Mouse (Mus musculus): ENCODE data around the gene Fam107a. TPM values are rescaled to one million over a fixed set of nuclear protein-coding genes. Genes with fewer than 3 reads are reported as not detected.

Fam107a gene
- 7.8 TPM in 2 replicates for polyA plus RNA-seq (2015; fragmentation: Nextera tagmentation; extraction: Ambion mirVana)

- H3K36me3 ChIP-seq (ENCODE audit: insufficient read depth, low read length): no peaks in the 10 kb centered on the region
- peak within 1 kb of the TSS; percentile 46 for H3K4me2 ChIP-seq (replicated peaks; ENCODE audit: low read depth, low read length)
- 0 out of 2 replicates have a peak within 1 kb of the TSS, but pooled peaks have one; percentile 2 for H3K27ac ChIP-seq (ENCODE audit: low read length)
- H3K9ac ChIP-seq (replicated peaks; ENCODE audit: low read length): peak within 1 kb of the TSS; percentile 48
- peak within 1 kb of the TSS; percentile 26 for H3K4me3 ChIP-seq (ENCODE audit: low read length)
- peak; percentile 72 for ATAC-seq (ENCODE audit: low FRiP score, low TSS enrichment)
- H3K27me3 ChIP-seq (ENCODE audit: insufficient read depth, low read length): peaks cover 16% of the 10 kb centered on the region
- 11% methylated on average over 41 of the region's 41 CpGs for WGBS
- H3K9me3 ChIP-seq (ENCODE audit: low read length): no peaks in the 10 kb centered on the region
- peaks cover 25% of the 10 kb centered on the region for H3K4me1 ChIP-seq (ENCODE audit: insufficient read depth, low read length)
These were observed at the start of gene Fam107a for GRCm38 (mm10) chr14:8317194-8318097. Gene Fam107a (minus strand): TSS chr14:8318023.

DNA sequence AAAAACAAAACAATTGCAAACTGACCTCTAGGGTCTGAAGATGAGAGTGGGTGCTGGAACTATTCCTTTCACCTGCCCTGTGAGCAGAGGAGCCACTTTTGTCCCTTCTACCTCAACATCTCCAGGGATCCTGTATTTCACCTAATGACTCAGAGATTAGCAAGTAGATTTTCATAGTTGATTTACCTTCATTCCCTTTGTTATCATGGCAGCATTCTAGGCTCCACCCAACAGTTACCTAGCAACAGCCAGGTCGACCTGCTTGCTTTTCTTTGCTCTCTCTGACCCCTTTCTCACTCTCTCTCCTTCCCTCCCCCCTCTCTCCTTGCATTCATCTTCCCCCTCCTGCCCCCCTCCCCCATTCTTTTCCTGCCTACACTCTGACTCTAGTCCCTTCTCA, 49.3 kb upstream of the Fam107a start:
- no peak overlapping the region for H3K4me3 ChIP-seq (ENCODE audit: low read length)
- no peak overlapping the region for H3K4me2 ChIP-seq (replicated peaks; ENCODE audit: low read depth, low read length)
- H3K9me3 ChIP-seq (ENCODE audit: low read length): no peaks in the 10 kb centered on the region
- H3K4me1 ChIP-seq (ENCODE audit: insufficient read depth, low read length): peaks cover 20% of the 10 kb centered on the region
- no peak for ATAC-seq (ENCODE audit: low FRiP score, low TSS enrichment)
- no peak overlapping the region for H3K9ac ChIP-seq (replicated peaks; ENCODE audit: low read length)
- no peak overlapping the region for H3K27ac ChIP-seq (ENCODE audit: low read length)
- H3K36me3 ChIP-seq (ENCODE audit: insufficient read depth, low read length): no peaks in the 10 kb centered on the region
- H3K27me3 ChIP-seq (ENCODE audit: insufficient read depth, low read length): no peaks in the 10 kb centered on the region
- WGBS: 0% methylated on average over 1 of the region's 1 CpGs

GRCm38 (mm10) chr14:8365833-8366232, 48.0 kb upstream of the Fam107a start:
- no peak for ATAC-seq (ENCODE audit: low FRiP score, low TSS enrichment)
- H3K36me3 ChIP-seq (ENCODE audit: insufficient read depth, low read length): no peaks in the 10 kb centered on the region
- no peak overlapping the region for H3K9ac ChIP-seq (replicated peaks; ENCODE audit: low read length)
- no peak overlapping the region for H3K4me3 ChIP-seq (ENCODE audit: low read length)
- no peaks in the 10 kb centered on the region for H3K27me3 ChIP-seq (ENCODE audit: insufficient read depth, low read length)
- 76% methylated on average over 6 of the region's 6 CpGs for WGBS
- H3K4me1 ChIP-seq (ENCODE audit: insufficient read depth, low read length): peaks cover 20% of the 10 kb centered on the region
- no peaks in the 10 kb centered on the region for H3K9me3 ChIP-seq (ENCODE audit: low read length)
- no peak overlapping the region for H3K27ac ChIP-seq (ENCODE audit: low read length)
- H3K4me2 ChIP-seq (replicated peaks; ENCODE audit: low read depth, low read length): no peak overlapping the region

- Histone ChIP-seq H3K4me2 (replicated peaks; ENCODE audit: low read depth, low read length) (no peak overlapping the region), H3K9me3 (ENCODE audit: low read length) (no peaks in the 10 kb centered on the region), H3K4me1 (ENCODE audit: insufficient read depth, low read length) (0 out of 2 replicates have a peak, but pooled peaks cover 3% of the 10 kb centered on the region), H3K36me3 (ENCODE audit: insufficient read depth, low read length) (no peaks in the 10 kb centered on the region), H3K9ac (replicated peaks; ENCODE audit: low read length) (no peak overlapping the region), H3K27ac (ENCODE audit: low read length) (no peak overlapping the region), H3K27me3 (ENCODE audit: insufficient read depth, low read length) (no peaks in the 10 kb centered on the region), H3K4me3 (ENCODE audit: low read length) (no peak overlapping the region)
- ATAC-seq (ENCODE audit: low FRiP score, low TSS enrichment): 0 out of 2 replicates have a peak, but pooled peaks have one; percentile 7
- WGBS: 74% methylated on average over 9 of the region's 9 CpGs
These were observed 39.0 kb upstream of the Fam107a start for GRCm38 (mm10) chr14:8356836-8357235.

- Histone ChIP-seq H3K9me3 (ENCODE audit: low read length) (no peaks in the 10 kb centered on the region), H3K27me3 (ENCODE audit: insufficient read depth, low read length) (no peaks in the 10 kb centered on the region), H3K27ac (ENCODE audit: low read length) (no peak overlapping the region), H3K4me1 (ENCODE audit: insufficient read depth, low read length) (0 out of 2 replicates have a peak, but pooled peaks cover 3% of the 10 kb centered on the region), H3K4me2 (replicated peaks; ENCODE audit: low read depth, low read length) (no peak overlapping the region), H3K4me3 (ENCODE audit: low read length) (no peak overlapping the region), H3K9ac (replicated peaks; ENCODE audit: low read length) (no peak overlapping the region), H3K36me3 (ENCODE audit: insufficient read depth, low read length) (no peaks in the 10 kb centered on the region)
- peak; percentile 92 for ATAC-seq (ENCODE audit: low FRiP score, low TSS enrichment)
- WGBS: 30% methylated on average over 6 of the region's 6 CpGs
These were observed 38.2 kb upstream of the Fam107a start for GRCm38 (mm10) chr14:8355999-8356501.

DNA sequence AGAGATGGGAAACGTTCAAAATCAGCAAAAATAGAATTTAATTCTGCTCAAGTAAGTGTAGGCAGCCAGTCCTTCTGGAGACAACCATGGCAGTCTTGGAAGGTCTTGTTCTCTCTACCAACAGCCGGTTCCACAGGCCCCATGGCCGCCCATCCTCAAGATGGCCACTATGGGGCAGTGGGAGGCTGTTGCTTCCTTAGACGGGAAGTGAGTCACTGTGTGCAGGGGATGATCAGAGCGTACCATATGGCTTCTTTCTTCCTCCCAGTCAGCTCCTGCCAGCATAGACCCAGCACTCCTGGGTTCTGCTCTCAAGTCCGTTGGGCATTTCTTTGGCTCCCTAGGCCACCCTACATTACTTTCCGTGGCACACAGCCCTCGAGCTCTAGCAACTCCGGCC, 31.1 kb upstream of the Fam107a start:
- H3K27me3 ChIP-seq (ENCODE audit: insufficient read depth, low read length): no peaks in the 10 kb centered on the region
- no peak overlapping the region for H3K4me2 ChIP-seq (replicated peaks; ENCODE audit: low read depth, low read length)
- no peak for ATAC-seq (ENCODE audit: low FRiP score, low TSS enrichment)
- no peak overlapping the region for H3K27ac ChIP-seq (ENCODE audit: low read length)
- no peak overlapping the region for H3K9ac ChIP-seq (replicated peaks; ENCODE audit: low read length)
- H3K4me3 ChIP-seq (ENCODE audit: low read length): no peak overlapping the region
- peaks cover 3% of the 10 kb centered on the region; the same call in 1 of the 2 replicates for H3K4me1 ChIP-seq (ENCODE audit: insufficient read depth, low read length)
- 70% methylated on average over 9 of the region's 9 CpGs for WGBS
- no peaks in the 10 kb centered on the region for H3K36me3 ChIP-seq (ENCODE audit: insufficient read depth, low read length)
- no peaks in the 10 kb centered on the region for H3K9me3 ChIP-seq (ENCODE audit: low read length)

GRCm38 (mm10) chr14:8346255-8346997, 28.6 kb upstream of the Fam107a start:
- H3K4me2 ChIP-seq (replicated peaks; ENCODE audit: low read depth, low read length): no peak overlapping the region
- ATAC-seq (ENCODE audit: low FRiP score, low TSS enrichment): peak; percentile 12; the same call in 1 of the 2 replicates
- 22% methylated on average over 7 of the region's 7 CpGs for WGBS

GRCm38 (mm10) chr14:8345566-8345965, 27.7 kb upstream of the Fam107a start:
- no peak overlapping the region for H3K4me3 ChIP-seq (ENCODE audit: low read length)
- WGBS: 65% methylated on average over 4 of the region's 4 CpGs
- H3K9ac ChIP-seq (replicated peaks; ENCODE audit: low read length): no peak overlapping the region
- H3K9me3 ChIP-seq (ENCODE audit: low read length): no peaks in the 10 kb centered on the region
- no peak overlapping the region for H3K4me2 ChIP-seq (replicated peaks; ENCODE audit: low read depth, low read length)
- H3K27me3 ChIP-seq (ENCODE audit: insufficient read depth, low read length): no peaks in the 10 kb centered on the region
- peaks cover 3% of the 10 kb centered on the region; the same call in 1 of the 2 replicates for H3K4me1 ChIP-seq (ENCODE audit: insufficient read depth, low read length)
- no peak for ATAC-seq (ENCODE audit: low FRiP score, low TSS enrichment)
- H3K27ac ChIP-seq (ENCODE audit: low read length): no peak overlapping the region
- no peaks in the 10 kb centered on the region for H3K36me3 ChIP-seq (ENCODE audit: insufficient read depth, low read length)

More at GRCm38 (mm10) chr14:8346255-8346997, 28.6 kb upstream of the Fam107a start:
- H3K36me3 ChIP-seq (ENCODE audit: insufficient read depth, low read length): no peaks in the 10 kb centered on the region
- no peaks in the 10 kb centered on the region for H3K9me3 ChIP-seq (ENCODE audit: low read length)
- H3K27me3 ChIP-seq (ENCODE audit: insufficient read depth, low read length): no peaks in the 10 kb centered on the region
- H3K4me3 ChIP-seq (ENCODE audit: low read length): no peak overlapping the region
- peaks cover 3% of the 10 kb centered on the region; the same call in 1 of the 2 replicates for H3K4me1 ChIP-seq (ENCODE audit: insufficient read depth, low read length)
- no peak overlapping the region for H3K9ac ChIP-seq (replicated peaks; ENCODE audit: low read length)
- H3K27ac ChIP-seq (ENCODE audit: low read length): no peak overlapping the region

GRCm38 (mm10) chr14:8342509-8343106, 24.8 kb upstream of the Fam107a start:
- ATAC-seq (ENCODE audit: low FRiP score, low TSS enrichment): no peak
- no peaks in the 10 kb centered on the region for H3K36me3 ChIP-seq (ENCODE audit: insufficient read depth, low read length)
- no peak overlapping the region for H3K9ac ChIP-seq (replicated peaks; ENCODE audit: low read length)
- H3K4me2 ChIP-seq (replicated peaks; ENCODE audit: low read depth, low read length): no peak overlapping the region
- no peaks in the 10 kb centered on the region for H3K27me3 ChIP-seq (ENCODE audit: insufficient read depth, low read length)
- H3K9me3 ChIP-seq (ENCODE audit: low read length): no peaks in the 10 kb centered on the region
- no peak overlapping the region for H3K4me3 ChIP-seq (ENCODE audit: low read length)
- H3K4me1 ChIP-seq (ENCODE audit: insufficient read depth, low read length): peaks cover 3% of the 10 kb centered on the region; the same call in 1 of the 2 replicates
- WGBS: 51% methylated on average over 4 of the region's 5 CpGs
- no peak overlapping the region for H3K27ac ChIP-seq (ENCODE audit: low read length)

Measured in kidney, embryonic 16.5 days (tissue).